ENCODE assay signal across 28 mouse cellular contexts in genomic region chr16:10805789-10806527, GRCm38 (mm10). TPM values are rescaled to one million over a fixed set of nuclear protein-coding genes. Genes with fewer than 3 reads are reported as not detected.
A peak's percentile ranks its signal among the peaks of the same experiment; 100 is the strongest.
DNase-seq lines count a peak whose midpoint lies in the region; ATAC-seq lines count a peak whose summit lies in the region.
"Had no signal": no experiment of that assay in that cellular context is flagged by ENCODE, and none has a peak within 500 bp of the region (broad histone marks: within the 10 kb centered on the region; RNA-seq: fewer than 3 reads in every experiment).

TSS of gene Prm1 (minus strand) at chr16:10805839.

- 0 out of 2 replicates have a peak, but pooled peaks cover 2% of the 10 kb centered on the region for H3K4me1 ChIP-seq in limb, embryonic 11.5 days (ENCODE audit: control insufficient read depth, insufficient read depth, low read length)
- H3K4me1 ChIP-seq in limb, embryonic 10.5 days: peaks cover 15% of the 10 kb centered on the region
- H3K4me1 ChIP-seq in kidney, embryonic 15.5 days: no peaks in the 10 kb centered on the region
- H3K4me1 ChIP-seq in embryonic facial prominence, embryonic 10.5 days: 0 out of 2 replicates have a peak, but pooled peaks cover 4% of the 10 kb centered on the region
- H3K4me1 ChIP-seq: forebrain, embryonic 12.5 days; liver, embryonic 13.5 days had no signal

- H3K36me3 ChIP-seq in limb, embryonic 11.5 days (ENCODE audit: control insufficient read depth, insufficient read depth, low read length): no peaks in the 10 kb centered on the region
- H3K36me3 ChIP-seq in limb, embryonic 10.5 days: no peaks in the 10 kb centered on the region
- H3K36me3 ChIP-seq in kidney, embryonic 15.5 days: no peaks in the 10 kb centered on the region
- H3K36me3 ChIP-seq in embryonic facial prominence, embryonic 10.5 days (replicated peaks): no peaks in the 10 kb centered on the region
- H3K36me3 ChIP-seq: forebrain, embryonic 12.5 days; hindbrain, embryonic 10.5 days; liver, embryonic 13.5 days had no signal

- H3K4me2 ChIP-seq in limb, embryonic 11.5 days (ENCODE audit: low read depth, severe bottlenecking): no peak within 1 kb of the TSS
- H3K4me2 ChIP-seq in kidney, embryonic 15.5 days: no peak within 1 kb of the TSS
- H3K4me2 ChIP-seq: forebrain, embryonic 12.5 days; liver, embryonic 13.5 days had no signal

- no peaks in the 10 kb centered on the region for H3K9me3 ChIP-seq in limb, embryonic 11.5 days (ENCODE audit: control insufficient read depth, low read length)
- H3K9me3 ChIP-seq in limb, embryonic 10.5 days (replicated peaks): no peaks in the 10 kb centered on the region
- no peaks in the 10 kb centered on the region for H3K9me3 ChIP-seq in kidney, embryonic 15.5 days (replicated peaks)
- no peaks in the 10 kb centered on the region for H3K9me3 ChIP-seq in embryonic facial prominence, embryonic 10.5 days
- H3K9me3 ChIP-seq: forebrain, embryonic 12.5 days; hindbrain, embryonic 10.5 days; liver, embryonic 13.5 days had no signal

- H3K4me3 ChIP-seq in limb, embryonic 11.5 days (ENCODE audit: low read depth, low read length): no peak within 1 kb of the TSS
- no peak within 1 kb of the TSS for H3K4me3 ChIP-seq in limb, embryonic 10.5 days
- no peak within 1 kb of the TSS for H3K4me3 ChIP-seq in kidney, embryonic 15.5 days (replicated peaks)
- no peak within 1 kb of the TSS for H3K4me3 ChIP-seq in embryonic facial prominence, embryonic 10.5 days
- H3K4me3 ChIP-seq: forebrain, embryonic 12.5 days; hindbrain, embryonic 10.5 days; liver, embryonic 13.5 days had no signal

- DNase-seq in limb, embryonic 11.5 days (ENCODE audit: low spot score): no peak
- no peak for DNase-seq in limb, embryonic 10.5 days (ENCODE audit: low spot score)
- DNase-seq in thymus, postnatal 10 days (ENCODE audit: low spot score in 2 of 2): peak; percentile 70 to 78
- no peak for DNase-seq in cerebellum, adult 8-10 months
- DNase-seq in embryonic facial prominence, embryonic 10.5 days (ENCODE audit: low spot score): no peak
- DNase-seq: adrenal gland, postnatal 36 days; cerebellum, adult 9-10 months; embryo, embryonic 11 days; heart, adult 11 months; kidney, adult 8-10 months; kidney, postnatal 4 days; liver, embryonic 13.5 days; right cerebral cortex, postnatal 14 days had no signal

- 72% methylated on average over 10 of the region's 10 CpGs for WGBS in limb, embryonic 11.5 days
- 80% methylated on average over 10 of the region's 10 CpGs for WGBS in limb, embryonic 10.5 days
- 75% methylated on average over 10 of the region's 10 CpGs for WGBS in kidney, embryonic 15.5 days
- 79% methylated on average over 10 of the region's 10 CpGs for WGBS in embryonic facial prominence, embryonic 10.5 days

- H3K27ac ChIP-seq in limb, embryonic 11.5 days (replicated peaks; ENCODE audit: low read depth, low read length): no peak within 1 kb of the TSS; the same call in 1 of the 2 replicates
- H3K27ac ChIP-seq in limb, embryonic 10.5 days: no peak within 1 kb of the TSS
- no peak within 1 kb of the TSS for H3K27ac ChIP-seq in kidney, embryonic 15.5 days
- H3K27ac ChIP-seq in embryonic facial prominence, embryonic 10.5 days (replicated peaks): no peak within 1 kb of the TSS
- H3K27ac ChIP-seq: forebrain, embryonic 12.5 days; hindbrain, embryonic 10.5 days; liver, embryonic 13.5 days had no signal

- ATAC-seq in limb, embryonic 11.5 days (ENCODE audit: insufficient number of reproducible peaks, low FRiP score, low TSS enrichment, low read depth): peak; percentile 47; the same call in 1 of the 2 replicates
- peak; percentile 46 for ATAC-seq in activated CD4-positive, CD25-positive, alpha-beta regulatory T cell, adult 4 months
- ATAC-seq in megakaryocyte progenitor cell, adult 5-6 weeks (replicated peaks; ENCODE audit: poor library complexity): 0 out of 2 replicates have a peak, but pooled peaks have one; percentile 29
- no peak for ATAC-seq in kidney, embryonic 15.5 days (replicated peaks; ENCODE audit: low FRiP score)
- ATAC-seq: inflammation-experienced regulatory T-cells, adult 6 months; Patski had no signal

- H3K9ac ChIP-seq in limb, embryonic 11.5 days (ENCODE audit: low read length): no peak within 1 kb of the TSS
- no peak within 1 kb of the TSS for H3K9ac ChIP-seq in kidney, embryonic 15.5 days
- H3K9ac ChIP-seq: forebrain, embryonic 12.5 days; liver, embryonic 13.5 days had no signal

- H3K27me3 ChIP-seq in limb, embryonic 11.5 days (ENCODE audit: control insufficient read depth, insufficient read depth, low read length): no peaks in the 10 kb centered on the region
- no peaks in the 10 kb centered on the region for H3K27me3 ChIP-seq in limb, embryonic 10.5 days (ENCODE audit: low read depth, poor library complexity, severe bottlenecking)
- no peaks in the 10 kb centered on the region for H3K27me3 ChIP-seq in kidney, embryonic 15.5 days
- no peaks in the 10 kb centered on the region for H3K27me3 ChIP-seq in embryonic facial prominence, embryonic 10.5 days (replicated peaks; ENCODE audit: low read depth, poor library complexity, severe bottlenecking)
- H3K27me3 ChIP-seq: Patski had no signal

RNA-seq across cellular contexts. Expression of gene Prm1, which starts in this region (rescaled TPM):
- polyA plus RNA-seq in limb, embryonic 11.5 days (2014; fragmentation: Nextera tagmentation; extraction: Ambion mirVana): not detected in 2 replicates
- not detected in 2 replicates for polyA plus RNA-seq in limb, embryonic 10.5 days (2016; fragmentation: Nextera tagmentation; extraction: Ambion mirVana)
- under 1 TPM in 1 of 2 experiments, not detected in 1; 0.77 TPM for polyA plus RNA-seq in activated CD4-positive, CD25-positive, alpha-beta regulatory T cell, adult 4 months (2017; shearing (Covaris generic))
- not detected in 2 replicates for total RNA-seq in megakaryocyte progenitor cell, adult 5-6 weeks (2015)
- total RNA-seq in megakaryocyte progenitor cell, adult 5-6 weeks (2017): not detected in 2 replicates
- polyA plus RNA-seq in kidney, embryonic 15.5 days (2015; fragmentation: Nextera tagmentation; extraction: Ambion mirVana): 0.51 TPM in 1 of 2 replicates, not detected in the other
- 0.36 TPM in 1 of 2 replicates, not detected in the other for polyA plus RNA-seq in embryonic facial prominence, embryonic 10.5 days (2016; fragmentation: Nextera tagmentation; extraction: Ambion mirVana)
- total RNA-seq: adrenal gland, postnatal 36 days; layer of hippocampus, postnatal 10 days; left cerebral cortex, postnatal 10 days; megakaryocyte-erythroid progenitor cell, adult 5-6 weeks; midbrain, postnatal 0 days had no signal
- polyA plus RNA-seq: forebrain, embryonic 12.5 days; heart, embryonic 14.5 days; hindbrain, embryonic 10.5 days; liver, embryonic 13.5 days; lung, embryonic 16.5 days; midbrain, postnatal 0 days; neural tube, embryonic 11.5 days; stomach, embryonic 14.5 days had no signal

Comparison
In these comparisons a context has a peak if more than half of its experiments do, and no peak if none do; other contexts are left out.
1. Peak in ATAC-seq in limb, embryonic 11.5 days; RNA of the gene not detected or under 1 TPM.
2. Peak in ATAC-seq in activated CD4-positive, CD25-positive, alpha-beta regulatory T cell, adult 4 months; RNA of the gene not detected or under 1 TPM.
3. Peak in ATAC-seq in megakaryocyte progenitor cell, adult 5-6 weeks; RNA of the gene not detected or under 1 TPM.
4. DNase-seq: peak in thymus, postnatal 10 days (2 of 2); none in limb, embryonic 11.5 days (single experiment), limb, embryonic 10.5 days (single experiment), cerebellum, adult 8-10 months (single experiment) and embryonic facial prominence, embryonic 10.5 days (single experiment).